Mouse (Mus musculus) right cerebral cortex, postnatal 25 days (tissue): ENCODE measurements around the gene Slc2a2.
"Not testable (repeated sequence)": the region's sequence is repeated elsewhere in the genome, so short reads cannot be mapped to it uniquely, and the experiment has no call there.

Experiments used
- DNase-seq: peaks from one replicate; pipeline ENCODE4 v3.0.0; 2022

Slc2a2 gene

GRCm38 (mm10) chr3:28736981-28737380 lies 39.3 kb downstream of the Slc2a2 start:
- DNase-seq, result no peak

GRCm38 (mm10) chr3:28740353-28740752 lies 42.6 kb downstream of the Slc2a2 start:
- no peak for DNase-seq

- DNase-seq, result no peak
These were observed 45.5 kb downstream of the Slc2a2 start for GRCm38 (mm10) chr3:28743251-28743650.

GRCm38 (mm10) chr3:28745835-28746483 lies 48.3 kb downstream of the Slc2a2 start:
- DNase-seq, result peak; percentile 70

GRCm38 (mm10) chr3:28748151-28748550 lies 50.4 kb downstream of the Slc2a2 start:
- no peak for DNase-seq

GRCm38 (mm10) chr3:28748956-28749355 lies 51.3 kb downstream of the Slc2a2 start:
- no peak for DNase-seq

- DNase-seq, result no peak
These were observed 57.8 kb downstream of the Slc2a2 start for GRCm38 (mm10) chr3:28755477-28755876.

GRCm38 (mm10) chr3:28761225-28761789 lies 63.6 kb downstream of the Slc2a2 start:
- DNase-seq, result no peak

GRCm38 (mm10) chr3:28766935-28767334 lies 69.2 kb downstream of the Slc2a2 start:
- no peak for DNase-seq

GRCm38 (mm10) chr3:28768222-28768621 lies 70.5 kb downstream of the Slc2a2 start:
- DNase-seq, result no peak

GRCm38 (mm10) chr3:28772919-28773318 lies 75.2 kb downstream of the Slc2a2 start:
- DNase-seq, result not testable (repeated sequence)

- no peak for DNase-seq
These were observed 77.7 kb downstream of the Slc2a2 start for GRCm38 (mm10) chr3:28775361-28775760.

GRCm38 (mm10) chr3:28775958-28776357 lies 78.3 kb downstream of the Slc2a2 start:
- no peak for DNase-seq

GRCm38 (mm10) chr3:28776491-28776890 lies 78.8 kb downstream of the Slc2a2 start:
- no peak for DNase-seq

- DNase-seq, result no peak
These were observed 82.8 kb downstream of the Slc2a2 start for GRCm38 (mm10) chr3:28780511-28780910.
